Mouse (Mus musculus): ENCODE results near the gene Gm45717.

Gene Gm45717

DNA sequence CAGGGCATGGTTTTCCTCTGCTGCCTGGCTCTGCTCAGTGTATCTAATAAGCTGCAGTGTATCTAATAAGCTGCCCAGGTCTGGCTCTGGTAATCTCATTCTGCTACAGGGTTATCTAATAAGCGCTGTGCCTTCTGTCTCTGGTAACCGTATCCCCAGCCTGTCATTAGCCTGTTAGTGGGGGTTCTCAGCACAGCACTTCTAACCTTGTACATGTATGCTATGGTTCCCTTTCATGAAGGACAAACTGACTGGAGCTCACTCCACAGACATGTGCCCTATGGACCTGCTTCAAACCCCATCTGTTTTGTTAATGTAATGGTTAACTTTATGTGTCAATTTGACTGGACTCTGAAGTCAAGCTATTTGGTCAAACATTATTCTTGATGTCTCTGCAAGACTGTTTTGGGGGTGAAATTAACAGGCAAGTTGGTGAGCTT is 50.1 kb downstream of the Gm45717 start:
- no peak for DNase-seq (ENCODE audit: extremely low read depth, low read depth)

DNA sequence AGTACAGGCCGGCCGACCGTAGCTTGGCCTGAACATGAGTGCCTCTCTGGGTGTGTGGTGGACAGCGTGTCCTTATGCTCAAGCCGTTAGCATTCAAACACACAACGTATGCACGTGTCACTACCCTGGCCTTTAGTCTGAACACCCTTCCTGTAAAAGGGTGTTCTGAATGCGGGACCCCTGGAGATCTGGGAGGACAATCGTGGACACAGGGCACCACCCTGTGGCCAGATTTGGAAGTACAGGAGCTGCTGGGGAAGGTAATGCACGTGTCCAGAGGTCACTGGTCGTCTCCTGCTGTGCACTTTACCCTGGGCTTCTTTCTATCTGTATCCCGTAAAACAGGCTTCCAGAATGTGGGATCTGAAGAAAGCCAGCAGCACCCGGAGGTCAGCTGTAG is 52.5 kb downstream of the Gm45717 start:
- DNase-seq (ENCODE audit: extremely low read depth, low read depth): no peak

DNA sequence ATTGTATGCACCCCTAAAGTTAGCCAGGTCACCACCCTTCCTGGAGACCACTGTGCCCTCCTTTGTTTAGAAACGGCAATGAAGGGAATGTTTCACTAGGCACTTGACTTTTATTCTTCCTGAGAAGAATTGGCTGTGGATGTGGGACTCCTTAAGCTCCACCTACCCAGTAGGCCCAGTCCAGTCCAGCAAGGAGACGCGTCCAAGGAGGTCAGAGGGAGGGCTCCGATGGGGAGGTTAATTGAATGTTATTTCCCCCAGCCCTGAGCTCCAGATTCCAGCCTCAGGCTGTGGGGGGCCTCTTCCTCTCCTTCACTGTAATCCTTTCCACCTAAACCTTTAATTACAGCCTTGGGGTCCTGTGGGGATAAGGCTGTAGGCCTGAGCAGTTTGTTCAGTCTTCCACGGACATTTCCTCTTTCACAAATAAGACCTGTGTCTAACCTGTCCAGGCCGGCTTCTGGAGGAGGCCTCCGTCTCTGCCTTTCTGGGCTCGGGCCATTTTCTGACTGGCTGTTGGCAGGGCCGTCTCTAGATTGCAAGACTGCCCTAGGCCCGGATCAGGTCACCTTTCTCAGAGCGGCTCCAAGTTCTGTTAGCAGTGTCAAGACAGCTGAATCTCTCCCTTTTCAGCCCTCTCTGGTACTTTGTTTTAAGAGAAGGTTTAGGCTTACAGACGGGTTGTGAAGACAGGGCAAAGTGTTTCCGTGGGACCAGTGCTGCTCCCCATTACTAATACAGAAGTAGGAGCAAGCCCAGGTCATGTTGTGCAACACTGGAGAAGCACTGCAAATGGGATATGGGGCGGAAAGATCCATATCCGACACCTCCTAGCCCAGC is 53.5 kb downstream of the Gm45717 start:
- DNase-seq (ENCODE audit: extremely low read depth, low read depth): no peak

DNA sequence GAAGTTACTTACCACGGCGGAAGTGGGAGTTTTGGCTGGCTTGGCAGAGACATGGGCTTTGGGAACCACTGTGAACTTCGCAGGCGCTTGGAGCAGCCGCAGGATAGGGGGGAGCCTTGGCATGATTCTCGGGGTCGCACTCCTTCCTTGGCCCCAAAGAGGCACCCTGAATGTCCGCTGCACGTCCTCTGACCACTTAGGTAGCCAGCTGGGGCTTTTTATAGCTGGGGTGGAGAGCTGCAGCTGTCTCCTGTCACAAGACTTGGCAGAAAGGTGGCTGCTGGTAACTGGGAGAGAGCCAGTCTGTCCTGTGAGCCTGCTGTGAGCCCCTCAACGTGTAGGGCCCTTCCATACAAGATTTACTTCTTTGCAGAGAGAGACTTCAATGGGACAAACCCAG is 55.5 kb downstream of the Gm45717 start, which contains the start of gene Cox8b:
Cox8b (minus strand) TSS at position 227 of the 400 bp plus-strand sequence.
- DNase-seq (ENCODE audit: extremely low read depth, low read depth): no peak

Data from MEL-GATA-1-ER (cell line).